Mouse (Mus musculus) heart, embryonic 16.5 days (tissue): ENCODE measurements around the gene Coro1c. TPM values are rescaled to one million over a fixed set of nuclear protein-coding genes. Genes with fewer than 3 reads are reported as not detected.
A peak's percentile ranks its signal among the peaks of the same experiment; 100 is the strongest.

Experiments used
- ATAC-seq: fragments of 200-750 bp; cut with Nextera tagmentation; replicated peaks from 2 replicates; pipeline ENCODE4 v1.8.0; 2017; ENCODE audit warnings: moderate number of reproducible peaks; ENCODE audit not compliant: insufficient read depth, low FRiP score; ENCODE audit errors: extremely low read depth
- H3K27ac ChIP-seq: fragments of 300-500 bp; sonication (generic); 2 replicates; pipeline ENCODE4 v1.5.1; 2014; ENCODE audit warnings: mild to moderate bottlenecking, low read length, control low read depth, moderate library complexity
- H3K27me3 ChIP-seq: fragments of 300-500 bp; sonication (generic); 2 replicates; pipeline ENCODE4 v1.6.1; 2014; ENCODE audit warnings: low read length, mixed read lengths; ENCODE audit not compliant: control insufficient read depth, insufficient read depth
- H3K36me3 ChIP-seq: fragments of 300-500 bp; sonication (generic); 2 replicates; pipeline ENCODE4 v1.6.1; 2014; ENCODE audit not compliant: control insufficient read depth, insufficient read depth
- H3K4me1 ChIP-seq: fragments of 300-500 bp; sonication (generic); 2 replicates; pipeline ENCODE4 v1.6.1; 2014; ENCODE audit warnings: low read length, mixed read lengths; ENCODE audit not compliant: control insufficient read depth, insufficient read depth
- H3K4me2 ChIP-seq: fragments of 300-500 bp; sonication (generic); 2 replicates; pipeline ENCODE4 v1.6.1; 2014; ENCODE audit warnings: low read depth, mild to moderate bottlenecking, control low read depth, low read length
- H3K4me3 ChIP-seq: fragments of 300-500 bp; sonication (generic); 2 replicates; pipeline ENCODE4 v1.5.1; 2014; ENCODE audit warnings: mild to moderate bottlenecking, control low read depth, low read length
- H3K9ac ChIP-seq: fragments of 300-500 bp; sonication (generic); 2 replicates; pipeline ENCODE4 v1.6.1; 2014; ENCODE audit warnings: low read length, control low read depth
- H3K9me3 ChIP-seq: fragments of 300-500 bp; sonication (generic); replicated peaks from 2 replicates; pipeline ENCODE4 v1.6.1; 2016; ENCODE audit warnings: low read length; ENCODE audit not compliant: control insufficient read depth
- WGBS: fragments of 180-500 bp; shearing (Covaris S2); extraction: QIAGEN DNeasy Blood & Tissue Kit; methylation state at CpG from one replicate; pipeline ENCODE4 v1.1.7; 2014; 5-methylcytosine and 5-hydroxymethylcytosine counted together
- polyA plus RNA-seq: library from polyadenylated mRNA; unstranded; fragments of >200 nt; fragmentation: Nextera tagmentation; extraction: Ambion mirVana; gene quantifications from 2 replicates; pipeline ENCODE4 v1.2.1, GENCODE M21; 2015

The Coro1c gene
- polyA plus RNA-seq, 1 experiment from 2014 or later, result 85.9 TPM

DNA sequence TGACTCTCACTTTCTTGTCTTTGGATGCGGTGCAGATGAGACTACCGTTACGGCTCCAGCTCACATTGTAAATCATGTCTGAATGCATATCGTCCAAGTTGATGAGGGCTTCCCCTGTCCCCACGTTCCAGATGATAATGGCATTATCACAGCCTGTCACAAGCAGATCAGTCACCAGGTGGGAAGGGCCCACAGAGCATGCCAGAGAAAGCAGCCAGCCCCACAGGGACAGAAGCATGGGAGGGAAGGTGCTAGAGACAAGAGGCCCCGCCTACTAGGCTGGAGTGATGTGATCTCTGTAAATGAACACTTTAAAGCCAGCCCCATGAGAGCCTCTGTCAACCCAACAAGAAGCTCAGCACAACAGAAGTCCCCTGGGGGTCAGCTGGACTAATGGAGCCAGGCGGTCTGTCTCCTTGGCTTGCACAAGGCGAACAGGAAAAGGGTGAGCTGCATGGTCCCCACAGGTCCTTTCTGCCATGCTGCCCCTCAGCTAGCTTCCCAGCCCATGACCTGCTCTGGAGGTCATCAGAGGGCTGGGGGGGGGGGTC lies 57.8 kb downstream of the Coro1c start:
- Histone ChIP-seq H3K9ac (no peak overlapping the region), H3K27me3 (no peaks in the 10 kb centered on the region), H3K4me3 (no peak overlapping the region), H3K9me3 (no peaks in the 10 kb centered on the region), H3K4me1 (peaks cover 28% of the 10 kb centered on the region), H3K36me3 (peaks cover 36% of the 10 kb centered on the region), H3K27ac (no peak overlapping the region), H3K4me2 (no peak overlapping the region)
- no peak for ATAC-seq
- WGBS, result 52% methylated on average over 8 of the region's 8 CpGs

DNA sequence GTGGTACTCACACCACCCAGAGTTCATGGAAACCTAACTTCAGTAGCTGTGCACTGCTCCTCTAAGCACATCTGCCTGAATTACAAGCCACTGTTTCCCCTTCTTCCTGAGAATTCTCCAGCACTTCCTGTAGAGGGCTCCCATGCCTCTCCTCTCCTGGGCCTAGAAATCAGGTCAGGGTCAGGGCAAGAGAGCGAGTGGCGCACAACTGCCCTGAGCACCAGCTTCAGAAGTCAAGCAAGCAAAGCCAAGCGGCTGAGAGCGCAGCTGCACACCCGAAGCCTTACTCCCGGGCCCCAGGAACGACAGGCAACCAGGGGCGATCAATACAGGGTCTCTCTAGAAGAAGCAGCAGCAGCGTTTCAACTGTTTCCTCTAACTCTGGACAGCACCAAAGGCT lies 60.9 kb downstream of the Coro1c start:
- no peak for ATAC-seq

DNA sequence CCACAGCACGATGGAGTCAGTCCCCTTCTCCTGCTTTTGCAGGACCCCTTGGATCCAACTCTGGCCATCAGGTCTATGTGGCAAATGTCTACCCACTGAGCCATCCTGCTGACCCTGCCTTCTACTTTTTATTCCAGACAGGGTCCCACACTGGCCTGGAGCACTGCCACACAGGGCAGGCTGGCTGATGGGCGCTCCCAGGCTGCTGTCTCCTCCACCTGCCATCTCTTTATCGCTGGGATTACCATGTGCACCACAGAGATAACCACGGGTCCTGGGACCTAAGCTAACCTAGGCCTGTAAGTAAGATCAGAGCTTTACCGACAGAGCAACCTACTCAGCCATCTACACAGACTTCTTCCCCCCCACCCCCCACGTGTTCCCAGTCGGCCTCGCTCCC lies 61.9 kb downstream of the Coro1c start:
- H3K4me3 ChIP-seq, result no peak overlapping the region
- peaks cover 54% of the 10 kb centered on the region for H3K36me3 ChIP-seq
- no peaks in the 10 kb centered on the region for H3K9me3 ChIP-seq
- WGBS, result 80% methylated on average over 8 of the region's 8 CpGs
- H3K27me3 ChIP-seq, result no peaks in the 10 kb centered on the region
- no peak for ATAC-seq
- H3K4me1 ChIP-seq, result peaks cover 5% of the 10 kb centered on the region
- H3K4me2 ChIP-seq, result no peak overlapping the region
- H3K9ac ChIP-seq, result no peak overlapping the region
- no peak overlapping the region for H3K27ac ChIP-seq

More for the DNA sequence above, 60.9 kb downstream of the Coro1c start:
- no peak overlapping the region for H3K4me3 ChIP-seq
- peaks cover 52% of the 10 kb centered on the region for H3K36me3 ChIP-seq
- H3K4me1 ChIP-seq, result peaks cover 5% of the 10 kb centered on the region
- H3K4me2 ChIP-seq, result no peak overlapping the region
- H3K27ac ChIP-seq, result no peak overlapping the region
- H3K9ac ChIP-seq, result no peak overlapping the region
- H3K9me3 ChIP-seq, result no peaks in the 10 kb centered on the region
- no peaks in the 10 kb centered on the region for H3K27me3 ChIP-seq
- 79% methylated on average over 9 of the region's 9 CpGs for WGBS

DNA sequence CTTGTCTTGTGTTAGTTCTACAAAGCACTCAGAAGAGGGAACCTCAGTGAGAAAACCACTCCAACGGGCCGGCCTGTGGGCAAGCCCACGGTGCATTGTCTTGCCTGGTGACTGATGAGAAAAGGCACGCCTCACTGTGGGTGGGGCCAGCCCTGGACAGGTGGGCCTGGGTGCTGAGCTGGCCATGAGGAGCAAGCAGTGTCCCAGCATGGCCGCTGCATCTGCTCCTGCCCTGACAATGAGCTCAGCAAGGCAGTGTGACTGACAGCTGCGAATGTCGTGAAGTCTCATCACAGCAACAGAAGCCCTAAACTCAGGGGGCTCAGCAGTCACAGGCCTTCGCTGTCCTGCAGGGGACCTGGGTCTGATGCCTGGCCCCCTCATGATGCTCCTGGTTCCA lies 62.9 kb downstream of the Coro1c start:
- no peak overlapping the region for H3K27ac ChIP-seq
- peaks cover 54% of the 10 kb centered on the region for H3K36me3 ChIP-seq
- ATAC-seq, result no peak
- H3K27me3 ChIP-seq, result no peaks in the 10 kb centered on the region
- H3K9me3 ChIP-seq, result no peaks in the 10 kb centered on the region
- WGBS, result 84% methylated on average over 8 of the region's 8 CpGs
- no peak overlapping the region for H3K9ac ChIP-seq
- no peak overlapping the region for H3K4me3 ChIP-seq
- H3K4me2 ChIP-seq, result no peak overlapping the region
- H3K4me1 ChIP-seq, result peaks cover under 1% of the 10 kb centered on the region

DNA sequence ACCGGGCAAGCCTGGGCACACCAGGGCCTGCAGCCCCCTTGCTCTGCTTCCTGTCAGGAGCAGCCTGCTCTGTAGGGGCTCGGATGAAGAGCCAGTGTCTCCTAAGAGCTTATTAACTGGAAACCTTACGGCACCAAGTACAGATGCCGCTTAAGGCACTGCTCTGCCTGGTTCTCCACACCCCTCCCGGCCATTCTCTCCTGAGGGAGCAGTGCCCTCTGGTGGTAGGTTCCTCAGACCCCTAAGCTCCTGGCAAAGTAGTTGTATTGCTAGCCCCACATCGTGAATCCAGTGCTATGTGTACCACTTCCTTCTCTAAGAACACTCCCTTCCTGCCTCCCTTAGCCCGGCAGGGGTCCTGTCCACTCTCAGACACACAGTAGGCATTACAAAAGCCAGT lies 63.8 kb downstream of the Coro1c start:
- Histone ChIP-seq H3K27me3 (no peaks in the 10 kb centered on the region), H3K4me1 (no peaks in the 10 kb centered on the region; the same call in none of the 2 replicates), H3K9me3 (no peaks in the 10 kb centered on the region), H3K4me2 (no peak overlapping the region), H3K4me3 (no peak overlapping the region), H3K9ac (peak overlapping the region; percentile 22; the same call in 1 of the 2 replicates), H3K27ac (peak overlapping the region; percentile 12; the same call in 1 of the 2 replicates), H3K36me3 (peaks cover 49% of the 10 kb centered on the region)
- ATAC-seq, result no peak
- 54% methylated on average over 7 of the region's 7 CpGs for WGBS

DNA sequence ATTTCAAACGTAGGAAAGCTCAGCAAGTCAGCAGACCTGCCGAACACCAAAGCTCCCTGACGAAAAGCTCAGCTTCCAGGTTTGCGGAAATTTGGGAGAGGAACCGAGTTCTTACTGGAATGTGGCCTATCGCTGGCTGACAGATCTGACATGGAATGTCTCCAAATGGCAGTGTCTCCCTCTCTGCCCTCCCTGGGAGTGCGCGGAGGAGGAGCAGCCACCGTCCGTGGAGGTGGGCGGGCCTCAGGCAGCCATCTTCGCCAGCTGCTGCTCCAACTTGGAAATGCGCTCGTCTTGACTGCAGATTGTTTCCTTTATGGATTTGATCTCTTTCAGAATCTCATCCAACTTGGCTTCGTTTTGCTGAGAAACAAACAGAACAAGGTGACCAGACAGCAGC lies 64.5 kb downstream of the Coro1c start:
- Histone ChIP-seq H3K36me3 (peaks cover 44% of the 10 kb centered on the region), H3K27me3 (no peaks in the 10 kb centered on the region), H3K9ac (no peak overlapping the region; the same call in 1 of the 2 replicates), H3K27ac (0 out of 2 replicates have a peak overlapping the region, but pooled peaks have one; percentile 12), H3K9me3 (no peaks in the 10 kb centered on the region), H3K4me2 (no peak overlapping the region), H3K4me1 (no peaks in the 10 kb centered on the region; the same call in none of the 2 replicates), H3K4me3 (no peak overlapping the region)
- ATAC-seq, result no peak
- 67% methylated on average over 15 of the region's 15 CpGs for WGBS

- Histone ChIP-seq H3K9me3 (no peaks in the 10 kb centered on the region), H3K27me3 (no peaks in the 10 kb centered on the region), H3K9ac (no peak overlapping the region; the same call in 1 of the 2 replicates), H3K27ac (no peak overlapping the region; the same call in 1 of the 2 replicates), H3K4me1 (no peaks in the 10 kb centered on the region; the same call in none of the 2 replicates), H3K4me3 (no peak overlapping the region), H3K4me2 (no peak overlapping the region), H3K36me3 (peaks cover 37% of the 10 kb centered on the region)
- no peak for ATAC-seq
- 87% methylated on average over 9 of the region's 9 CpGs for WGBS
These were observed 65.7 kb downstream of the Coro1c start for GRCm38 (mm10) chr5:113842906-113843305.

- no peak overlapping the region for H3K4me2 ChIP-seq
- H3K9ac ChIP-seq, result no peak overlapping the region
- no peaks in the 10 kb centered on the region; the same call in none of the 2 replicates for H3K4me1 ChIP-seq
- H3K27ac ChIP-seq, result no peak overlapping the region
- no peak for ATAC-seq
- WGBS, result 77% methylated on average over 9 of the region's 9 CpGs
- no peaks in the 10 kb centered on the region for H3K9me3 ChIP-seq
- peaks cover 32% of the 10 kb centered on the region for H3K36me3 ChIP-seq
- H3K27me3 ChIP-seq, result no peaks in the 10 kb centered on the region
- H3K4me3 ChIP-seq, result no peak overlapping the region
These were observed 66.3 kb downstream of the Coro1c start for GRCm38 (mm10) chr5:113842244-113842643.

DNA sequence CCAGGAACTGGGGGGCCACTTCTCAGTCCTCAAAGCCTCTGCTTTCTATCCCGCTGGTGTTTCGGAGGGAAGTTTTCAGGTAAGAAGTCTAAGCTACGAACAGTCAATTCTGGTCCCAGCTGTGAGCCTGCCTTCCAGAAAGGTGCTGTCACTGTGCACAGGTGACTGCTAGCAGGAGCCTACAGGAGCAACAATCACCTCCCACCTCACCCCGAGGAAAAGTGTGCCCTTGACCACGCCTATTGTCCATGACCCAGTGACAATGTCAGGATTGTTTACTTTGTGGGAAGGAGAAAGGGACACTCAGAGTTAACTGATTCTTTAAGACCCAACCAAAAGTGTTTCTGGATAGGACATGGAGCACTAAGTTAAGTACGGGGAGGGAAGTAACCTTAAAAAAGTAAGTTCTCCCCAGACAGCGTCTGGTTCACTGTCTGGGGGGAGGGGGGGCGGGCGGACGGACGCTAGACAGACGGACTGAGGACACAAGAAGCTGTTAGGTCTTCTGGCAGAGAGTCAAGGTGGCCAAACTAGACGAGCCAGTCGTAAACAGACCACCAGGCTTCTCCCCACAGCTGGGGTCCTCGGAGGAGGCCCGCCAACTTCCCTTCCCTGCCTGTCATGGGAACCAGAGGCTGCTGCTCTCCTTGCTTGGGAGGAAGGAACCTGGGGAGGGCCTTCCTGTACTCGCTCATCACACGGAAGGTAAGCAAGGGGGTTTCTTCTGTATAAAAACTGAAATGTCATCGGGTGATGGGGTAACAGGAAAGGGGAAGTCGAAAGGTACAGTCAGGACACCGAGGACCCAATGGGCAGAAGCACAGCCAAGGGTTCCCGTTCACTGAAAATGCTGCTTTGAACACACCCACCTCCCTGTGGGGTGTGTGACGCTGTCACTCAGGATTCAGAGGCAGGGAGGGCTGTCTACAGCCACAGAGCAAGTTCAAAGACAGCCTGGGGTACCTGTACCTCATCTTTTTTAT lies 67.0 kb downstream of the Coro1c start:
- Histone ChIP-seq H3K4me1 (no peaks in the 10 kb centered on the region; the same call in none of the 2 replicates), H3K9ac (no peak overlapping the region), H3K4me2 (no peak overlapping the region), H3K4me3 (no peak overlapping the region), H3K27me3 (no peaks in the 10 kb centered on the region), H3K9me3 (no peaks in the 10 kb centered on the region), H3K36me3 (peaks cover 26% of the 10 kb centered on the region), H3K27ac (0 out of 2 replicates have a peak overlapping the region, but pooled peaks have one; percentile 24)
- 68% methylated on average over 23 of the region's 23 CpGs for WGBS
- no peak for ATAC-seq
